Mouse (Mus musculus): ENCODE results near the gene Clec16a. TPM values are rescaled to one million over a fixed set of nuclear protein-coding genes. Genes with fewer than 3 reads are reported as not detected.
A peak's percentile ranks its signal among the peaks of the same experiment; 100 is the strongest.

Gene Clec16a
- total and polyA plus RNA-seq, 3 experiments = 20.0 to 24.2 (median 20.5) TPM

GRCm38 (mm10) chr16:10664921-10665894 is 120.1 kb downstream of the Clec16a start:
- Histone ChIP-seq H3K9me3 (replicated peaks; ENCODE audit: low read length) (no peaks in the 10 kb centered on the region), H3K4me2 (ENCODE audit: insufficient read depth, low read depth, poor library complexity, severe bottlenecking) (no peak overlapping the region), H3K27ac (ENCODE audit: insufficient read depth, low read depth) (no peak overlapping the region), H3K9ac (ENCODE audit: insufficient read depth, low read depth) (no peak overlapping the region), H3K27me3 (replicated peaks) (no peaks in the 10 kb centered on the region), H3K4me3 (replicated peaks in 1 of 3; ENCODE audit: low read depth in 2 of 3, low read length in 2 of 3, poor library complexity in 1 of 3) (no peak overlapping the region), H3K36me3 (replicated peaks in 1 of 2; ENCODE audit: control insufficient read depth in 1 of 2, insufficient read depth in 1 of 2, low read length in 1 of 2) (no peaks in the 10 kb centered on the region), H3K79me2 (replicated peaks; ENCODE audit: control insufficient read depth, extremely low read depth, insufficient read depth, poor library complexity, severe bottlenecking) (no peaks in the 10 kb centered on the region), H3K4me1 (ENCODE audit: control insufficient read depth in 1 of 2, insufficient read depth in 2 of 2) (peaks cover 33 to 72% of the 10 kb centered on the region in 2 experiments)
- peak; percentile 40; the same call in 1 of the 2 replicates for TF ChIP-seq NRF1 (IDR thresholded peaks at IDR 0.05; ENCODE audit: low read depth, low read length)
- no peak for TF ChIP-seq MAFK (IDR thresholded peaks at IDR 0.05; ENCODE audit: insufficient replicate concordance, low read length)
- TF ChIP-seq MAX (IDR thresholded peaks at IDR 0.05; ENCODE audit: low read length) = peak; percentile 17; the same call in 1 of the 2 replicates
- no peak for TF ChIP-seq USF1 (IDR thresholded peaks at IDR 0.05; ENCODE audit: low read depth, low read length)
- TF ChIP-seq ZMIZ1 (IDR thresholded peaks at IDR 0.05; ENCODE audit: low read depth, low read length) = no peak
- no peak for TF ChIP-seq USF2 (conservative IDR thresholded peaks at IDR 0.05; ENCODE audit: low read depth, low read length)
- TF ChIP-seq SMC3 (IDR thresholded peaks at IDR 0.05; ENCODE audit: low read depth, low read length) = peak; percentile 99
- TF ChIP-seq CTCF (conservative IDR thresholded peaks at IDR 0.05 in 1 of 2, IDR thresholded peaks at IDR 0.05 in 1 of 2; ENCODE audit: low read depth in 2 of 2, low read length in 2 of 2) = peak; percentile 57 to 97; a peak in 3 of 4 replicates
- TF ChIP-seq ELF1 (IDR thresholded peaks at IDR 0.05; ENCODE audit: low read depth, low read length) = 0 out of 2 replicates have a peak, but pooled peaks have one; percentile 18
- peak; percentile 99 for TF ChIP-seq RAD21 (IDR thresholded peaks at IDR 0.05; ENCODE audit: low read depth, low read length)
- TF ChIP-seq ZC3H11A (IDR thresholded peaks at IDR 0.05; ENCODE audit: low read depth, low read length) = peak; percentile 92
- DNase-seq (ENCODE audit: extremely low read depth) = peak; percentile 79
- in situ Hi-C loops (cut with MboI; ENCODE audit: low pct_ligation_motif_present, low pct_unique_long_range_greater_than_20kb, low sequenced_read_pairs) (loop anchor here (5.0 kb wide), 2 partner anchors 122 to 177 kb away; partner anchors contain the start of genes Socs1 and Tnp2), dilution Hi-C loops (cut with MboI; ENCODE audit: extremely low pct_ligation_motif_present, extremely low pct_unique_long_range_greater_than_20kb, low sequenced_read_pairs) (no loop called here)

DNA sequence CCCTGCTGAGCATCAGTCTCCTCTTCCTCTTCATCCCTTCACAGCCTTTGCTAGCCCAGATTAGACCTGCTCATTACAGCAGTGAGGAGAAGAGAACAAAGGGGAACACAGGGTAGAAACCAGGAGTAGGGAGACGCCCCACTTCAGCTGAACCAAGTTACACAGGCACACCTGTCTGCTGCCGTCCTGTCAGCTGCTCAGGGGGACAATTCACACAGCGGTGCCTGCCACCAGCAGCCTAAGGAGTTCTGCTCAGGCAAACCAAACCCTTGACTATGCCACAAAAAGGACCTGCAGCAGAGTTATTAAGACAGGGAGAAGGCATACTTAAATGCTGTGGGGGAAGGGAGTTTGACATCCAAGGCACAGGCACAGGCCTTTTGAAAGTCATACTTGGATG is 121.6 kb downstream of the Clec16a start:
- Histone ChIP-seq H3K27ac (ENCODE audit: insufficient read depth, low read depth) (no peak overlapping the region), H3K36me3 (replicated peaks in 1 of 2; ENCODE audit: control insufficient read depth in 1 of 2, insufficient read depth in 1 of 2, low read length in 1 of 2) (no peaks in the 10 kb centered on the region), H3K9me3 (replicated peaks; ENCODE audit: low read length) (no peaks in the 10 kb centered on the region), H3K79me2 (replicated peaks; ENCODE audit: control insufficient read depth, extremely low read depth, insufficient read depth, poor library complexity, severe bottlenecking) (no peaks in the 10 kb centered on the region), H3K27me3 (replicated peaks) (no peaks in the 10 kb centered on the region), H3K4me2 (ENCODE audit: insufficient read depth, low read depth, poor library complexity, severe bottlenecking) (no peak overlapping the region), H3K9ac (ENCODE audit: insufficient read depth, low read depth) (no peak overlapping the region), H3K4me3 (replicated peaks in 1 of 3; ENCODE audit: low read depth in 2 of 3, low read length in 2 of 3, poor library complexity in 1 of 3) (no peak overlapping the region), H3K4me1 (ENCODE audit: control insufficient read depth in 1 of 2, insufficient read depth in 2 of 2) (peaks cover 30 to 66% of the 10 kb centered on the region in 2 experiments)
- in situ Hi-C loops (cut with MboI; ENCODE audit: low pct_ligation_motif_present, low pct_unique_long_range_greater_than_20kb, low sequenced_read_pairs) = loop anchor here (5.0 kb wide), 1 partner anchor 121 kb away; the partner anchor contains the start of genes Socs1 and Tnp2
- DNase-seq (ENCODE audit: extremely low read depth) = no peak
- TF ChIP-seq NELFE (IDR thresholded peaks at IDR 0.05; ENCODE audit: low read depth, low read length) = no peak
- TF ChIP-seq CHD2 (IDR thresholded peaks at IDR 0.05; ENCODE audit: low read length) = no peak
- TF ChIP-seq POLR2A (IDR thresholded peaks at IDR 0.05; ENCODE audit: low read depth, low read length) = no peak
- no peak for TF ChIP-seq NRF1 (IDR thresholded peaks at IDR 0.05; ENCODE audit: low read depth, low read length)
- TF ChIP-seq RAD21 (IDR thresholded peaks at IDR 0.05; ENCODE audit: low read depth, low read length) = no peak
- TF ChIP-seq ETS1 (conservative IDR thresholded peaks at IDR 0.05; ENCODE audit: low read depth, low read length) = 0 out of 2 replicates have a peak, but pooled peaks have one; percentile 12
- no peak for TF ChIP-seq SIN3A (IDR thresholded peaks at IDR 0.05; ENCODE audit: low read length)
- dilution Hi-C loops (cut with MboI; ENCODE audit: extremely low pct_ligation_motif_present, extremely low pct_unique_long_range_greater_than_20kb, low sequenced_read_pairs) = no loop called here
